Mouse (Mus musculus) liver, embryonic 14.5 days (tissue): ENCODE measurements at regions not wholly inside any gene's neighbourhood (a gene's known extent, or its start where the extent isn't known, plus 50 kb on each side); places are given as distances from the start of the nearest gene placed in this dataset.

ENCODE experiments used
- ATAC-seq: fragments of 200-750 bp; cut with Nextera tagmentation; 2 replicates; pipeline ENCODE4 v1.8.0; 2017; ENCODE audit warnings: moderate number of reproducible peaks, mild to moderate bottlenecking, moderate library complexity; ENCODE audit not compliant: insufficient read depth
- DNase-seq, 3 experiments: peaks; one replicate each; pipeline ENCODE4 v3.0.0-alpha.2; 2012 to 2013; ENCODE audit warnings: low read depth in 3 of 3, low spot score in 3 of 3
- H3K27ac ChIP-seq: fragments of 300-500 bp; sonication (generic); 2 replicates; pipeline ENCODE4 v1.5.1; 2014; ENCODE audit warnings: moderate library complexity, mild to moderate bottlenecking, control low read depth, inconsistent platforms
- H3K27me3 ChIP-seq: fragments of 300-500 bp; sonication (generic); 2 replicates; pipeline ENCODE4 v1.6.1; 2014; ENCODE audit warnings: mild to moderate bottlenecking, low read length, moderate library complexity; ENCODE audit not compliant: control insufficient read depth, insufficient read depth
- H3K36me3 ChIP-seq: fragments of 300-500 bp; sonication (generic); replicated peaks from 2 replicates; pipeline ENCODE4 v1.6.1; 2014; ENCODE audit warnings: low read depth; ENCODE audit not compliant: control insufficient read depth, insufficient read depth
- H3K4me1 ChIP-seq, 2 experiments: fragments of 200-500 bp in 1 of 2; fragments of 300-500 bp in 1 of 2; sonication (generic) in 1 of 2; replicated peaks; 2 replicates each; pipeline ENCODE4 v1.6.1; 2012 to 2014; ENCODE audit warnings: antibody characterized with exemption in 1 of 2, inconsistent platforms in 1 of 2, low read length in 1 of 2; ENCODE audit not compliant: control insufficient read depth in 2 of 2, insufficient read depth in 2 of 2
- H3K4me2 ChIP-seq: fragments of 300-500 bp; sonication (generic); 2 replicates; pipeline ENCODE4 v1.6.1; 2014; ENCODE audit warnings: low read depth, mild to moderate bottlenecking, control low read depth, moderate library complexity
- H3K4me3 ChIP-seq, 2 experiments: fragments of 200-500 bp in 1 of 2; fragments of 300-500 bp in 1 of 2; sonication (generic) in 1 of 2; 2 replicates each; pipeline ENCODE4 v1.5.1; 2012 to 2014; ENCODE audit warnings: low read depth in 2 of 2, low read length in 2 of 2, mild to moderate bottlenecking in 2 of 2, control low read depth in 1 of 2, inconsistent platforms in 1 of 2, moderate library complexity in 1 of 2; ENCODE audit not compliant: insufficient read depth in 1 of 2
- H3K9ac ChIP-seq: fragments of 300-500 bp; sonication (generic); replicated peaks from 2 replicates; pipeline ENCODE4 v1.6.1; 2014; ENCODE audit warnings: mild to moderate bottlenecking, control low read depth, moderate library complexity
- H3K9me3 ChIP-seq: fragments of 300-500 bp; sonication (generic); 2 replicates; pipeline ENCODE4 v1.6.1; 2016; ENCODE audit warnings: low read length, mixed read lengths; ENCODE audit not compliant: control insufficient read depth
- CTCF ChIP-seq: IDR thresholded peaks from 2 replicates; pipeline ENCODE4 v1.5.1; 2016; ENCODE audit warnings: antibody characterized with exemption, low read depth, control low read depth
- EP300 ChIP-seq: IDR thresholded peaks from 2 replicates; pipeline ENCODE4 v1.6.1; 2016; ENCODE audit warnings: antibody characterized with exemption, low read depth
- WGBS: fragments of 180-500 bp; shearing (Covaris S2); extraction: QIAGEN DNeasy Blood & Tissue Kit; methylation state at CpG from one replicate; pipeline ENCODE4 v1.1.7; 2014; ENCODE audit not compliant: insufficient replicate concordance; 5-methylcytosine and 5-hydroxymethylcytosine counted together

- no peaks in the 10 kb centered on the region for H3K36me3 ChIP-seq
- no peak overlapping the region for H3K9ac ChIP-seq
- no peak overlapping the region for H3K27ac ChIP-seq
- ATAC-seq, result no peak
- no peak overlapping the region for H3K4me2 ChIP-seq
- no peak for TF ChIP-seq EP300
- no peak for TF ChIP-seq CTCF
- no peaks in the 10 kb centered on the region for H3K9me3 ChIP-seq
- H3K4me3 ChIP-seq, result no peak overlapping the region
- H3K4me1 ChIP-seq, result no peaks in the 10 kb centered on the region
- no peak for DNase-seq
- H3K27me3 ChIP-seq, result no peaks in the 10 kb centered on the region
- 47% methylated on average over 5 of the region's 5 CpGs for WGBS
These were observed 584.2 kb upstream of the 3110018I06Rik start for GRCm38 (mm10) chr12:106904202-106904601.

GRCm38 (mm10) chr12:106912782-106913181 is 575.6 kb upstream of the 3110018I06Rik start:
- Histone ChIP-seq H3K9me3 (no peaks in the 10 kb centered on the region), H3K4me1 (no peaks in the 10 kb centered on the region), H3K4me3 (no peak overlapping the region), H3K4me2 (no peak overlapping the region), H3K9ac (no peak overlapping the region), H3K27ac (no peak overlapping the region), H3K36me3 (no peaks in the 10 kb centered on the region), H3K27me3 (no peaks in the 10 kb centered on the region)
- 50% methylated on average over 3 of the region's 3 CpGs for WGBS
- TF ChIP-seq EP300 (no peak), CTCF (no peak)
- DNase-seq, result no peak
- ATAC-seq, result no peak

GRCm38 (mm10) chr12:106922571-106922991 is 565.9 kb upstream of the 3110018I06Rik start:
- DNase-seq (no peak), ATAC-seq (no peak)
- 66% methylated on average over 12 of the region's 12 CpGs for WGBS
- Histone ChIP-seq H3K9me3 (no peaks in the 10 kb centered on the region; the same call in 1 of the 2 replicates), H3K4me2 (no peak overlapping the region), H3K4me1 (no peaks in the 10 kb centered on the region), H3K27ac (no peak overlapping the region), H3K36me3 (no peaks in the 10 kb centered on the region), H3K4me3 (no peak overlapping the region), H3K27me3 (no peaks in the 10 kb centered on the region), H3K9ac (no peak overlapping the region)
- TF ChIP-seq CTCF, result no peak
- TF ChIP-seq EP300, result no peak

- Histone ChIP-seq H3K4me3 (no peak overlapping the region), H3K9ac (no peak overlapping the region), H3K4me2 (no peak overlapping the region), H3K36me3 (no peaks in the 10 kb centered on the region), H3K27ac (no peak overlapping the region), H3K9me3 (no peaks in the 10 kb centered on the region), H3K27me3 (no peaks in the 10 kb centered on the region), H3K4me1 (no peaks in the 10 kb centered on the region)
- DNase-seq, result no peak
- ATAC-seq, result no peak
- WGBS, result 69% methylated on average over 5 of the region's 5 CpGs
- no peak for TF ChIP-seq EP300
- TF ChIP-seq CTCF, result no peak
These were observed 560.0 kb upstream of the 3110018I06Rik start for GRCm38 (mm10) chr12:106928389-106928788.

- no peaks in the 10 kb centered on the region for H3K36me3 ChIP-seq
- WGBS, result 63% methylated on average over 13 of the region's 13 CpGs
- no peak for ATAC-seq
- no peak for DNase-seq
- TF ChIP-seq CTCF, result no peak
- no peak for TF ChIP-seq EP300
- no peak overlapping the region for H3K9ac ChIP-seq
- no peaks in the 10 kb centered on the region for H3K27me3 ChIP-seq
- no peak overlapping the region for H3K4me2 ChIP-seq
- no peak overlapping the region for H3K4me3 ChIP-seq
- no peak overlapping the region for H3K27ac ChIP-seq
- H3K4me1 ChIP-seq, result no peaks in the 10 kb centered on the region
- H3K9me3 ChIP-seq, result no peaks in the 10 kb centered on the region
These were observed 559.3 kb upstream of the 3110018I06Rik start for GRCm38 (mm10) chr12:106929161-106929560.
